Mouse (Mus musculus): ENCODE data around the gene Cracr2b.

DNA sequence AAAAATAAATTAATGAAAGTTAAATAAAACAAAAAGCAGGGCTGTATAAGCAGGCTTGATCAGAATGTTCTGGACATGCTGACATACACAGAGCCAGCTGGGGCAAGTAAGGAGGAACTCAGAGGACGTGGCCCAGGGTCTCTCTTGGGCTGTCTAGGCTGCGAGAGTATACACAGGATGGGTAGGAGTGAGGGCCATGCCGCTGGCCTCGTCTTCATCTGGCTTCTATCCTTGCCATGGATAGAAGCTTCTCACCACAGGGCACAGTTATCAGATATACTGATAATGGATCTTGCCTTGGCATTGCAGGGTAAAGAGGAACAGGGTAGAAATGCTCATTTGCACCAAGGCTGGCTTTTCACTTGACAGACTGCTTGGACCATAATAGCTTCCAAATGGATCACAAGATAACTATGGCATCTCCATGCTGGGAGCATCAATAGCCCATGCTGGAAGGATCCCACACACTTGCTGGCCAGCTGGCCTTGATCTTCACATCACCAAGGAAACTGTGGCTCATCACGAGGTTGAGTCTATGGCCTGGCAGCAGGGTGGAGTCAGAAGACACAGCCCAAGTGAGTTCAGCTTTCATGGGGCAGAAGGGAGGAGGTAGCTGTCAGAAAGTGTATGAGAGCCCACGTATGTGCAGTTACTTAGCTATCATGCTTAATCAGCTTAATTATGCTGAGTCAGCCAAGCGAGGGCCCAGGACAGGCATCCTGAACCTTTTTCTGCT, 41.1 kb downstream of the Cracr2b start:
- TF ChIP-seq JUND (IDR thresholded peaks at IDR 0.05; ENCODE audit: low read depth, low read length) (no peak), POLR2A (IDR thresholded peaks at IDR 0.05; ENCODE audit: control insufficient read depth in 1 of 2, insufficient read depth in 1 of 2, low read depth in 1 of 2, low read length in 2 of 2, poor library complexity in 1 of 2) (no peak), CTCF (IDR thresholded peaks at IDR 0.05 in 2 of 3, conservative IDR thresholded peaks at IDR 0.05 in 1 of 3; ENCODE audit: control insufficient read depth in 1 of 3, insufficient read depth in 1 of 3, low read depth in 2 of 3, low read length in 3 of 3, poor library complexity in 1 of 3, severe bottlenecking in 1 of 3) (no peak), NRF1 (IDR thresholded peaks at IDR 0.05; ENCODE audit: insufficient read depth, low read depth, low read length, poor library complexity, severe bottlenecking) (no peak), UBTF (IDR thresholded peaks at IDR 0.05; ENCODE audit: borderline replicate concordance, insufficient read depth, low read depth, low read length) (no peak), E2F4 (IDR thresholded peaks at IDR 0.05; ENCODE audit: borderline replicate concordance, low read depth, low read length) (no peak), TBP (IDR thresholded peaks at IDR 0.05; ENCODE audit: low read depth, low read length) (no peak), ETS1 (IDR thresholded peaks at IDR 0.05; ENCODE audit: low read depth, low read length) (no peak), ZMIZ1 (IDR thresholded peaks at IDR 0.05; ENCODE audit: low read depth, low read length) (no peak), TCF12 (IDR thresholded peaks at IDR 0.05; ENCODE audit: low read depth, low read length) (no peak), POLR2AphosphoS5 (IDR thresholded peaks at IDR 0.05; ENCODE audit: borderline replicate concordance, low read depth, low read length) (no peak), GATA1 (IDR thresholded peaks at IDR 0.05; ENCODE audit: low read depth, low read length) (no peak)
